Mouse (Mus musculus): ENCODE data around the gene Dmrt3. TPM values are rescaled to one million over a fixed set of nuclear protein-coding genes. Genes with fewer than 3 reads are reported as not detected.

Gene Dmrt3
- total RNA-seq, 2 experiments from 2014 or later: not detected

Other genes starting within 250 kb of the Dmrt3 start
- not detected for gene Dmrt1, start 104.7 kb upstream of the Dmrt3 start, total RNA-seq (2021)
- 1 to 10 TPM; 3.5 to 9.6 TPM for gene Dmrt2, start 62.1 kb downstream of the Dmrt3 start, total RNA-seq (2021)